Mouse (Mus musculus) 3134 (cell line): ENCODE data around the gene Thoc5.
A peak's percentile ranks its signal among the peaks of the same experiment; 100 is the strongest.

Experiments
- DNase-seq: peaks from one replicate; pipeline ENCODE4 v3.0.0-alpha.2; 2011; ENCODE audit warnings: low spot score; ENCODE audit not compliant: insufficient read length; ENCODE audit errors: extremely low read depth

The Thoc5 gene

DNA sequence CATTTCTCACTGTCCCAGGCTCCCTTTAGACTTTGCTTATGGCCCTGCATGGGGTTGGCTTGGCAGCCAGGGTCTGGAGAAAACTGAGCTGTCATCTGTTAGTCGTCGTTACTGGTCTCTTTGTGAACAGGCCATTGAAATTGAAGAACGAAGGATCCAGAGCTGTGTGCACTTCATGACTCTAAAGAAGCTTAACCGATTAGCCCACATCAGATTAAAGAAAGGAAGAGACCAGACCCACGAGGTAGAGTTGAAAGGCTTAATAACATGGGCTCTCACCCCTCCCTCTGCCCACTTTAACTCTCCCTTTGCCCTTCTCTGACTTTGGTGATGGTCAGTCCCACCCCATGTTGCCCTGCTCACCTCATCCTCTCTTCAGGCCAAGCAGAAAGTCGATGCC is 6.8 kb downstream of the Thoc5 start:
- DNase-seq = no peak

GRCm38 (mm10) chr11:4906231-4906630 is 11.1 kb downstream of the Thoc5 start:
- no peak for DNase-seq

DNA sequence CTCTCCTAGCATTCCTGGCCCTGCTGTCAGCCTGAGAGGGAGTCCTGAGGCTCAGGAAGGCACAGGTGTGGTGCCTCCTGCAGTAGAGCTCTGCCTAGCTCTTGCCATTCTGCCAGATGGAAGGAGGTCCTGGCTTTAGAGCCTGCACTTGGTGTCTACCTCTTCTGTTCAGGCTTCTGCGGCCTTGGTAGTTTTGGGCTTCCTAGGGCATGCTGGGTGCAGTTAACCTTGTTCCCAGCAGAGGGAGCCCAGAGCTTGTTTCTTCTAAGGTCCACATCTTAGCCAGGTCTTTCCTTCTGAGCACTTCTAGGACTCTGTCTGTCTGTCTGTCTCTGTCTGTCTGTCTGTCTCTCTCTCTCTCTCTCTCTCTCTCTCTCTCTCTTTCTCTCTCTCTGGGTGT is 20.9 kb downstream of the Thoc5 start:
- DNase-seq = peak; percentile 18

- DNase-seq = no peak
Measured at GRCm38 (mm10) chr11:4921281-4921680, 26.2 kb downstream of the Thoc5 start.

- no peak for DNase-seq
Measured at GRCm38 (mm10) chr11:4921751-4922150, 26.6 kb downstream of the Thoc5 start.

GRCm38 (mm10) chr11:4927224-4927623 is 32.1 kb downstream of the Thoc5 start:
- no peak for DNase-seq

DNA sequence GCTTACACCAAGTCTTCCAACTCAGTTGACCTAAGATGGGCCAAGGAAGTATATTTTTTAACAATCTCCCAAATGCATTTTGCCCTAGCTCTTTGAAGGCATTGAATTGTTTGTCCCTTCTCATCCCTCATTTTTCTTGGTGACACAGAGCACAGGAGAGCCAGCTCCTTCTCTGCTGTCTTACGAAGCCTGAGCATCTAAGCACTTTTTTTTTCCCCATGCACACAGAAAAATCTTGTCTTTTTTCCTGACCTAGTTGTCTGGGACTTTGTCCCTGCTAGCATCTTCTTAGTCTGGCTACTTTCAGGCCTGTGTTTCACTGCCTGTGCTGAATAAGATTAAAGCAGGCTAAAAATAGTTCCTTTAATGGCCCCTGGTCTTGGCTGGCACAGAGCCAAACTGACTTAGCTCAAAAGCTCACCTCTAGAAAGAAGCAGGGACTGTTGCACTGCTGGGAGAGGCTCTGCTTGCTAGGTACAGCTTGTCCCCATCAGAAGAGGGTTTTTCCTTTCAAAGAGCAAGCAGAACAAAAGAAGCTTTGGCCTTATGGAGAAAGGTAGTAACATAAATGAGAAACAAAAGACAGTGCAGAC is 36.0 kb downstream of the Thoc5 start:
- DNase-seq = no peak

DNA sequence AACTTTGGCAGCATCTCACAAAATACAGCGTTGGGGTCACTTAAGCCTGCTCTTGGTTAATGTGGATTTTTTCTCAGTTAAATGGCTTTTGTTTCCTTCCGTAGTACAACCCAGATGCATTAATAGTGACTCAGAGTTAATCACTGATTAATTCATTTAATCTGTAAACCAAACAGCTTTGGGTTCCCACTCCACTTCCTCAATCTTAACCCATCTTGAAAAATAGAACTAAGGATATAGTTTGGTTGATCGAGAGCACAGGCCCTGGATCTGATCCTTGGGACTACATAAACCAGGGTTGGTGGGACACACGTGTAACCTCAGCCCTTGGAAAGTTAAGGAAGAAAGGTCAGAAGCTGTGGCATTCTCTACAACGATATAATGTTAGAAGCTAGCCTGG is 41.1 kb downstream of the Thoc5 start:
- no peak for DNase-seq

- no peak for DNase-seq
Measured at GRCm38 (mm10) chr11:4946530-4946929, 51.4 kb downstream of the Thoc5 start.

DNA sequence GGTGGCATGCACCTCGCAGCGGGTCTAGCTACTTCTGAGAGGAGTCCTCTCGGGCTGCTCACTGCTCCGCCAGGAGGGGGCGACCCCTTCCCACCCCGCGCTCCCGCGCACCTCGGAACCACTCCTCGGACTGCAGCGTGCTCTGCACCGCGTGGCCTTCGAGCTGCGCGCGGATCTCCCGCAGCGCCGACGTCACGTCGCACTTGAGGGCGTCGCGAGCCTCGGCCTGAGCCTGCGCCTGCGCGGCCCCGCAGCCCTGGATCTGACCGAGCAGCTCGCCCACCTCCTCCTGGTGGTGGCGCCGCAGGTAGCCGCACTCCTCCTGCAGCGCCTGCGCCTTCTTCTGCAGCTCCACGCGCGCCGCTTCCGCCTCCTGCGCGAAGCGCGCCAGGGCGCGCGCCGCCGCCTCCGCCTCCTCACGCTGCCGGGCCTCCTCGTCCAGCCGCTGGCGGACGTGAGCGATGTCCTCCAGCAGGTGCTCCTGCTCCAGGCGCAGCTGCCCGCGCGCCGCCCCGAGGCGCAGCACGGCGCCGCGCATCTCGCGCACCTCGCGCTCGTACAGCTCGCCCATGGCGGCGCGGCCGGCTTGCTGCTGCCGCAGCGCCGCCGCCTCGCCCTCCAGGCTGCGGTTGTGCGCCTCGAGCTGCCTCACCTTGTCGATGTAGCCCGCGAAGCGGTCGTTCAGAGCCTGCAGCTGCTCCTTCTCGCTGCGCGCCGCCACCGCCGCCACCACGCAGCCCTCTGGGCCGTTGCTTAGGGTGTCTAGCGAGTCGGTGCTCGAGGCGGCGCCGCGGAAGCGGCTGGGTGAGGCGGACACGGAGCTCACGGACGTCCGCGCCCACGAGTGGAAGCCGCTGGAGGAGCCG is 52.1 kb downstream of the Thoc5 start:
- no peak for DNase-seq

- no peak for DNase-seq
Measured at GRCm38 (mm10) chr11:4947813-4948174, 52.7 kb downstream of the Thoc5 start, which contains the start of gene Nefh. TSS of gene Nefh (minus strand) at chr11:4948064.

GRCm38 (mm10) chr11:4948792-4949191 is 53.7 kb downstream of the Thoc5 start:
- no peak for DNase-seq

DNA sequence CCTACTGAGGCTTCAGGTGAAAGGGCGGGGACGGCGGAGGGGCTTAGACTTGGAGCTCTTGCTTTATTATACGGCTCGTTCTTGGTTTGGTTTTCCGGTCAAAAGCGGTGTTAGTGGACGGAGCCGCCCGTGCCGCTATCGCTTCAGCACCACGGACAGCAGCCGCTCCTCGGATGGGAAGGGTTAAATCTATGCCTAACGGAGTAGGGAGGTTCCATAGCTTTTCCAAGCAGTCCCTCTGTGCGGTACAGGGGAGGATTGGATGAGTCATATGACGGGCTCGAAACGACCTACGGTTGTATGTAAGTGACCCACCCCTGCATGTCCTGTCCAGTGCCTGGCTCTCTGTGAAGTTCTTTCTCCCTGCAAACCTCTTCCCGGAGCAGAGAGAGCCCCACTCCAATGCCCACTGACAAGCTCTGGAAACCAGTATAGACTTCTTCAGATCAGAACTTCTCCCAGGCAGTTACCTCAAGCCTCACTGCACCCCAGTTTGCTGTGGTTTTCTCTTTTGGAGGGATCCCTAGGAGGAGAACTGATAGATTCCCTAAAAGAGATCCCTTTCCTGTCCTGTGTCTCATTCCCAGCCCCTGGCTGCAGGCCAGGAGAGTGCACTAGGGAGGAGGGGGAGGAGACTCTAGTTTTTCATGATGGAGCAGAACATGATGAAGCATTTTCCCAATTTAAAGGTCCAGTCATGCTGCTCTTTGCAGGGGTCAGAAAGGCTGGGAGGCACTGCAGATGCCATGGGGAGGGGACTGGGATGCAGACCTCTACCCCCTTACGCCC is 54.3 kb downstream of the Thoc5 start:
- no peak for DNase-seq

DNA sequence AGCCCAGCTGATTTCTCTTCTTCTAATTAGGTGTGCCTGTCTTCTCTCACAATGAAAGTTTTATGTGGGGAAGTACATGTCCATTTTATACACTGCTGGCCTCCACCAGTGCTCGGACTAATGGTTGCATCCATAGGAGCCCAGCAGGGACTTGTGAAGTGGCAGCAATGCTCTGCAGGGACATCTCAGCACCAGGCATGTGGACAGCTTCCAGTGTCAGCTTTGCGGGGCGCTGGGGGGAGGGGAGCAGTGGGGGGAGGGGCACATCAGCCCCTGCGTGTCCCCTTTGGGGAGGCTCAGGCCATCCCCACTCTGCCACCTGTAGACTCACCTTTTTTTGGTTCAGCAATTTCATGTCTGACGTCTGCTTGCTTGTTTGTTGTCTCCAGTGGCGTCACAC is 58.3 kb downstream of the Thoc5 start:
- no peak for DNase-seq

- DNase-seq = no peak
Measured at GRCm38 (mm10) chr11:4953918-4954317, 58.8 kb downstream of the Thoc5 start.

DNA sequence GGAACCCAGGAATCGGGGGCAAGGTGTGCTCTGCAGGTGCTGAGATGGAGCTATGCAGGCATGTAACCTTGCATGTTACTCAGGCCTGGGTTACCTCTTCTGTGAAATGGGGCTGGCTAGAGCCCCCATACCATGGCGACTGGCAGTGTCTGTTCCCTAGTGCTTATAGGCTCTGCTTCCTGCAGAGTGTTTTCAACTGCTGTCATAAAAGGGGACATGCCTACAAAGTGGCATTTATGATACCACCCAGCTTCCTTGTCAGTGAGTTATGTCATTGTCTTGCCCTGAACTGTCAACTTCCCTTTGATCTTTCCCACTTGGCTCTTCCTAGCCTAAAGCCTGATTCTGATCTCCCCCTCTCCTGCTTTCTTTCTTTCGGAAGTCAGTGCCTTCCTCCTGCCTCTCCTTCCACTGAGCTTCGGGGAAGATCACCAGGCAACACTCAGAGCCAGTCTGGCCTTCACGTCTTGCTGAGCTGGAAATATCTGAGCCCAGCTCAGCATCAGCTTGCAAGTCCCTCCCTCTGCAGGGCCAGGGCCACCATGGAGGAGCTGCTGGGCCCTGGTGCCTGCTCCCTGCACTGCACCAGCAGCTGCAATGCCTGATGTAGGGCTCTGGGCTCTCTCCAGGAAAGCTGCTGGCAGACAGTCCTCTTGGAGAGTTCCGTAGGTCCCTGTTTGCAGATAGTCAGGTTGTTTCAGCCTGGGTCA is 68.1 kb downstream of the Thoc5 start:
- DNase-seq = no peak

- no peak for DNase-seq
Measured at GRCm38 (mm10) chr11:4966325-4966724, 71.2 kb downstream of the Thoc5 start.

- no peak for DNase-seq
Measured at GRCm38 (mm10) chr11:4966888-4967287, 71.8 kb downstream of the Thoc5 start.

DNA sequence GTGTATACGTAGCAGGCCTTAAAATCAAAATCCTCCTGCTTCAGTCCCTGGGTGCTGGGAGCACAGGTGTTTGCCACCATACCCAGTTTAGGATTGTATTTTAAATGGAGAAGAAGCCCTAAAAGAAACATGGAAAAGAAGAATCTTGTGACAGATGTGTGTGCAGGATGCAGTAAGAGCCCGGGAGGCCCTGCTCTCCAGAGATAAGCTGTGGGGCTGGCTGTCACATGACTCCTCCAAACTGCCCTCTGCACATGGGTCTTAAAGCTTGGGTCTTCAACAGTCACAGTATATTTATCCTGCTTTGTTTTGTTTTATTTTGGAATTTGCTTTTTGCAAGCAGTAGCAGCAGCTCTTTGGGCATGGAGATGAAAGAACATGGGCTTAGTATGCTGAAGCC is 72.4 kb downstream of the Thoc5 start:
- DNase-seq = no peak

- no peak for DNase-seq
Measured at GRCm38 (mm10) chr11:4968376-4968775, 73.3 kb downstream of the Thoc5 start.
